Mouse (Mus musculus) ovary, adult 10 weeks (tissue): ENCODE results near the gene Tmem216. TPM values are rescaled to one million over a fixed set of nuclear protein-coding genes. Genes with fewer than 3 reads are reported as not detected.

ENCODE experiments used
- polyA plus RNA-seq: library from polyadenylated mRNA; stranded (reverse); fragments of 350-450 nt; fragmentation: Illumina TruSeq; extraction: RNeasy Lipid Tissue Mini Kit (QIAGEN cat#74804); gene quantifications from one replicate; pipeline ENCODE4 v1.2.3, GENCODE M21; 2014

Tmem216 gene
- polyA plus RNA-seq: 3.9 TPM

DNA sequence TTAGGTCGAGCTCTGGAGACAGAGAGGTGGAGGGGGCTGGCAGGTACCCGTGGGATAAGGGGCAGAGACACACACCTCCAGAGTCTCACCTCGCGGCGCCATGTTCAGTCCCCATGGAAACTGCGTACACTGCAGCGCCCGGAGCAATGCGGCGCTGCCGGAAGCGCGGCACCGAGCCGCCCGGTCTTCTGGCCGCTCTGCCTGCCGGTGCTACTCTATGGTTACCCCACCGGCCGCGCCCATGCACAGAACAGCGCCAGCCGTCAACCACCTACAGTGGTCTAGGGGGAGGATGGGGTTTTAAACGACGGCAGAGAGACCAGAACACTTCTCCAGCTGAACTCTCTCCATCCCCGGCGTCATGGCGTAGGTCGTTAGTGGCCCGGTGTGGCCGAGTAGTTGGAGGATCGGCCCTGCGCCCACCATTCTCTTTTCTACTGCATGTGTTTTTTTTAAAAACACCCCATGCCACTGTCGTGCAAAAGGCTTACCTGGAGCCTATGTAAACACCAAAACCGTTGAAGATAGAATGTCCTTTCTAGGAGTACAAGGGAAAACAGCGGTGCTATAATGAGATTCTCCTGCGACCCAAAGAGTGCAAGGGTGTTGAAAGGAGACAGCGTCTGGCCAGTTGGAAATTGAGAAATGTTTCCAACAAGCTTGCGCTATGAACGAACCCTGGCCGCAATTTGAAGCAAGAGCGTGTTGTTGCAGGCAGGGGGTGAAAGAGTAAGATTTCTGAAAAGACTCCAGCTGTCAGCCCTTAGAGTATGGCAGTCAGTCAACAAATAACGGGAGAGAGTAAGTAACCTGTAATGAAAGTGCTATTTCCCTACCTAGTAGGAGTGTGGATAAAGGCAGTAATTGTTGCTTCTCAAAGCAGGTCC is at the start of gene Tmem216:
Gene Tmem216 (minus strand): TSS at position 615 of the 887 bp plus-strand sequence.

DNA sequence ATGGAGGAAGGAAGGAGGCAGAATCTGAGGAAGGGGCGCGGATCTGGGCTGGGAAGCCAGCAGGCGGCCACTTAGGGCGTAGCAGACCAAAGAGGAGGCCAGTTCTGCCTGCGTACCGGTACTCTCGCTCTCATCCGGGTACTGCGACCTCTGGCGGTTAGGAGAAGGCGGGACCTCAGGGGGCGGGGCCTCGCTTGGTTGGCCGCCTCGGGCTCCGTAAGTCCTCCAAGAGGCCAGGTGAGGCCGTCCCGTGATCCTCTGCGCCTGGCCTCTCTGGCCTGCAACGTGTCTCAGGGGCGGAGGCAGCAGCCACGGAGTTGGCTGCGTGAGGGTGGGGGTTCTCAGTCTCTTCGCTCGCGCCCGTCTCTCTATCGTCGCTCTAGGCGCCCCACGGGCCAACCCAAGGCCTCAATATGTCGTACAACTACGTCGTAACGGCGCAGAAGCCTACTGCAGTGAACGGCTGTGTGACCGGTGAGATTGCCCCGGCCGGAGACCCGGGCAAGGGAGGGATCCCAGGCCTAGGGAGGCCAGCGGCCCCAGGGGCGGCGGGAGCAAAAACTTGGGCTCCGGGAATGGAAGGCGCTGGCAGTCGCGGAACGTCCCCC is 49.4 kb upstream of the Tmem216 start, which contains the start of the genes Ddb1 and Tkfc:
Gene Ddb1 (plus strand): TSS at position 35 of the 608 bp plus-strand sequence.
Gene Tkfc (minus strand): TSS at position 362 of the 608 bp plus-strand sequence.

GRCm38 (mm10) chr19:10576690-10577561 is 20.9 kb upstream of the Tmem216 start, which contains the start of the genes Cyb561a3 and Tmem138:
Gene Cyb561a3, plus strand, starts transcription at chr19:10577172.
Gene Tmem138, minus strand, starts transcription at chr19:10577362.

DNA sequence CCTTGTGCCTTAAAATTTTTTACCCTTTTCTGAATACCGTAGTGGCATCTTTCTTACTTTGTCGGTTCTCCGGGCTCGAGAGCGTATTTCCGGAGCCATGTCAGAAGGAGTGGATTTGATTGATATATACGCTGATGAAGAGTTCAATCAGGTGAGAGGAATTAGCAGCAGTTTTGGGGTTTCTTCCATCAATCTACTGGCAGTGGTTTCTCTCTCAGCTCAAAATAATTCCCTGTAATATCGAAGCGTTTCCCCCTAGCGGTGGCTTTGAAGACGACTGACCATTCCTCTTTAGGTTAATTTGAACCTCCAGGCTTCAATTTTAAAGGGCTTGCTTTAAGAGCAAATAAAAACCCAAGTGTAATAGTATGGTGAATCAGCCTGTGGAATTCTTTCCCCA is 30.1 kb downstream of the Tmem216 start, which contains the start of gene Sdhaf2:
Gene Sdhaf2 (minus strand): TSS at position 233 of the 400 bp plus-strand sequence.

DNA sequence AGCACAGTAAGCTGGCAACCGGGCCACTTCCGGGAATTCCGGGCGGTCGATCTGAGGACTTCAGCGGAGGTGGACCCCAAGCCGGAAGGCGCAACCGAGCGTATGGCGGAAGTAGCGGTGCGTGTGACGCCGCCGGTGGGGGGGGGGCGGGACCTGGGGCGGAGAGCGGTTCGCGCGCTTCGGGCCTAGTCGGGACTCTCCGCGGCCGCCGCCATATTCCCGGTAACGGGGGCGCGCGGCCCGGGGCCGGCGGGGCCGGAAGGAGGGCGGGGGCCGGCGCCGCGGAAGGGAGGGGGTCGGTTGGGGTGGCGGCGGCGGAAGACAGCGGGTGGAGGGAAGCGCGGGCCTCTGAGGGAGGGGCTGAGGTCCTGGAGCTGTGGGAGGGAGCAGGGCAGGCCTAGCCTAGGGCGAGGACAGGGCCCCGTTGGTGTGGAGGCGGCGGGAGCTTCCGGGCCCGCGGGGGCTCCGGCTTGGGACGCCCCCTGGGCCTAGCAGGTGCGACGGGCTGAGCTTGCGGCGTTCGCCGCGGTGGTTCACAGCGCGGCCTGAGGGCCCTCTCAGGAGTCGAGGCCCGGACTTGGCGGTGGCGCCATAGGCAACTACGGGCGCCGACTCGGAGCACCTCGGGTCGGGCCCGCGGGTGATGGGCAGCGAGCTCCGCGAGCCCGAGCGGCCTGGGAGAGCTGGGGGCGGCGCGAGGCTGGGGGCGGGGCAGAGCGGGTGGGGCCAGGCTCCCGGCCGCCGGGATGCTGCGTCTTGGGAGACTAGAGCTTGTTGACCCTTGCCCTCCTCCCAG is 30.7 kb downstream of the Tmem216 start, which contains the start of gene Cpsf7:
Gene Cpsf7 (plus strand): TSS at position 161 of the 796 bp plus-strand sequence.

Other genes with a start within 250 kb of the Tmem216 start
- gene Syt7, start 167.1 kb downstream of the Tmem216 start, polyA plus RNA-seq: 12.6 TPM
- 1.5 TPM for gene Lrrc10b, start 98.8 kb downstream of the Tmem216 start, polyA plus RNA-seq
- 0.46 TPM for gene Ppp1r32, start 73.3 kb downstream of the Tmem216 start, polyA plus RNA-seq
- gene Cpsf7, start 31.0 kb downstream of the Tmem216 start, polyA plus RNA-seq: 60.6 TPM
- gene Sdhaf2, start 30.1 kb downstream of the Tmem216 start, polyA plus RNA-seq: 64.2 TPM
- gene Cyb561a3, start 20.9 kb upstream of the Tmem216 start, polyA plus RNA-seq: 2.4 TPM
- gene Tmem138, start 21.1 kb upstream of the Tmem216 start, polyA plus RNA-seq: 11.9 TPM
- 102 TPM for gene Ddb1, start 49.1 kb upstream of the Tmem216 start, polyA plus RNA-seq
- gene Tkfc, start 49.4 kb upstream of the Tmem216 start, polyA plus RNA-seq: 2.5 TPM
- not detected for gene Vwce, start 78.0 kb upstream of the Tmem216 start, polyA plus RNA-seq
- gene Pga5, start 121.8 kb upstream of the Tmem216 start, polyA plus RNA-seq: not detected
- gene Vps37c, start 132.5 kb upstream of the Tmem216 start, polyA plus RNA-seq: 1.8 TPM
- gene Cd5, start 182.8 kb upstream of the Tmem216 start, polyA plus RNA-seq: not detected